Mouse (Mus musculus) heart, embryonic 13.5 days (tissue): ENCODE results near the gene Atp2b2. TPM values are rescaled to one million over a fixed set of nuclear protein-coding genes. Genes with fewer than 3 reads are reported as not detected.
"Not testable (repeated sequence)": the region's sequence is repeated elsewhere in the genome, so short reads cannot be mapped to it uniquely, and the experiment has no call there.

Experiments used
- ATAC-seq: fragments of 200-750 bp; cut with Nextera tagmentation; 2 replicates; pipeline ENCODE4 v1.8.0; 2017; ENCODE audit warnings: moderate TSS enrichment; ENCODE audit not compliant: insufficient number of reproducible peaks, low FRiP score, low TSS enrichment; ENCODE audit errors: extremely low read depth
- H3K27ac ChIP-seq: fragments of 300-500 bp; sonication (generic); replicated peaks from 2 replicates; pipeline ENCODE4 v1.5.1; 2015; ENCODE audit warnings: moderate library complexity, mild to moderate bottlenecking, inconsistent platforms
- H3K27me3 ChIP-seq: fragments of 300-500 bp; sonication (generic); replicated peaks from 2 replicates; pipeline ENCODE4 v1.6.1; 2015; ENCODE audit warnings: mild to moderate bottlenecking, inconsistent platforms
- H3K36me3 ChIP-seq: fragments of 300-500 bp; sonication (generic); 2 replicates; pipeline ENCODE4 v1.6.1; 2015; ENCODE audit warnings: mild to moderate bottlenecking, inconsistent platforms
- H3K4me1 ChIP-seq: fragments of 300-500 bp; sonication (generic); 2 replicates; pipeline ENCODE4 v1.6.1; 2015; ENCODE audit warnings: inconsistent platforms
- H3K4me2 ChIP-seq: fragments of 300-500 bp; sonication (generic); 2 replicates; pipeline ENCODE4 v1.6.1; 2015; ENCODE audit warnings: inconsistent platforms, mild to moderate bottlenecking, moderate library complexity
- H3K4me3 ChIP-seq: fragments of 300-500 bp; sonication (generic); 2 replicates; pipeline ENCODE4 v1.5.1; 2015; ENCODE audit warnings: moderate library complexity, mild to moderate bottlenecking, inconsistent platforms
- H3K9ac ChIP-seq: fragments of 300-500 bp; sonication (generic); 2 replicates; pipeline ENCODE4 v1.6.1; 2015; ENCODE audit warnings: inconsistent platforms, mild to moderate bottlenecking, moderate library complexity
- H3K9me3 ChIP-seq: fragments of 300-500 bp; sonication (generic); 2 replicates; pipeline ENCODE4 v1.6.1; 2016; ENCODE audit warnings: inconsistent platforms
- WGBS: fragments of 180-500 bp; shearing (Covaris S2); methylation state at CpG from one replicate; pipeline ENCODE4 v1.1.7; 2015; ENCODE audit warnings: mixed read lengths; 5-methylcytosine and 5-hydroxymethylcytosine counted together
- polyA plus RNA-seq: library from polyadenylated mRNA; unstranded; fragments of >200 nt; fragmentation: Nextera tagmentation; extraction: Ambion mirVana; gene quantifications from 2 replicates; pipeline ENCODE4 v1.2.1, GENCODE M21; 2015

The Atp2b2 gene
- polyA plus RNA-seq, 1 experiment from 2014 or later = 0.07 TPM

DNA sequence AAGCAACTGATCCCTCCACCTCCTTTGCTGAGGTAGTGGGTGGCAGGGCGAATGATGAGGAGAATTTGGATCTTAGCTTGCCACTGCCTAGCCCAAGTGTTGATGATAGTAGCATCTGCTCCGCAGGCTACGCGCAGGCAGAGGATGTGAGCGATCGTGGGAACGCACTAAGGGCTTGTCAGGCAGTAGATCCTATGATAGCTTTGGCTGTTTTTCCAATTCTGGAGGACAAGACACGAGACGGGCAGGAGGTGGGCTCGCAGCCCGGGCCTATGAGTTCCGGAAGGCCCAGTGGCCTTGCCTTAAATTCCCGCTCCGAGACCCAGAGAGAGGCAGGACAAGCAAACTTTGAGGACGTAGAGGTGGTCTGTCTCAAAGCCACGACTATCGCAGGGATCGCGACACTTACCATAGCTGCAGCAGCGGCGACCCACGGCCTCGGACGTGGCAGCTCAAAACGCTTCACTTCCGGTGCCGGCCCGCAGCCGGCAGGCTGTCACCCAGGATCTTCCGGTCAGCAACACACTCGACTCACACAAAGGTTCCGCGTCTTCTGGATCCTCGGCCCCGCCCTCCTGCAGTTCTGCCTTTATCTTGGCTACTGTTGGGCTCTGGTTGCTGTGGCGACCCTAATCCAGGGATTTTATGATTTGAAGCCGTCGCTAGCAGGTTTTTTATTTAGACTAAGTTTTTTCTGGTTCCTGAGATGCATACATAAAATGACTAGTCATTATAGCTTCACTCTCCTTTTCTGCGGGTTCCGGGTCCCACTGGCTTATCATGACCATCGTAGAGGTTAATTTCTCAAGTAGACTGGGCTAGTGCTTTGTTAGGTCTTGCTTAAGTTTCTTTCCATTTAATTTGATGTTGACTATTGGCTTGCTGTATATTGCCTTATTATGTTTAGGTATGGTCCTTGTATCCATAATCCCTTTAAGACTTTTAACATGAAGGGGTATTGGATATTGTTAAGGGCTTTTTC lies 301.9 kb downstream of the Atp2b2 start, which contains the start of gene Sec13:
Gene Sec13 (minus strand): TSS at position 508 of the 982 bp plus-strand sequence.
- WGBS = 7% methylated on average over 41 of the region's 41 CpGs
- peak within 1 kb of the TSS; percentile 57; the same call in 1 of the 2 replicates for H3K27ac ChIP-seq
- H3K4me3 ChIP-seq = peak within 1 kb of the TSS; percentile 82
- H3K4me2 ChIP-seq = peak within 1 kb of the TSS; percentile 86
- no peaks in the 10 kb centered on the region for H3K9me3 ChIP-seq
- peak; percentile 35; the same call in 1 of the 2 replicates for ATAC-seq
- H3K9ac ChIP-seq = peak within 1 kb of the TSS; percentile 91
- H3K4me1 ChIP-seq = peaks cover 13% of the 10 kb centered on the region
- H3K36me3 ChIP-seq = peaks cover 29% of the 10 kb centered on the region
- peaks cover 18% of the 10 kb centered on the region for H3K27me3 ChIP-seq

DNA sequence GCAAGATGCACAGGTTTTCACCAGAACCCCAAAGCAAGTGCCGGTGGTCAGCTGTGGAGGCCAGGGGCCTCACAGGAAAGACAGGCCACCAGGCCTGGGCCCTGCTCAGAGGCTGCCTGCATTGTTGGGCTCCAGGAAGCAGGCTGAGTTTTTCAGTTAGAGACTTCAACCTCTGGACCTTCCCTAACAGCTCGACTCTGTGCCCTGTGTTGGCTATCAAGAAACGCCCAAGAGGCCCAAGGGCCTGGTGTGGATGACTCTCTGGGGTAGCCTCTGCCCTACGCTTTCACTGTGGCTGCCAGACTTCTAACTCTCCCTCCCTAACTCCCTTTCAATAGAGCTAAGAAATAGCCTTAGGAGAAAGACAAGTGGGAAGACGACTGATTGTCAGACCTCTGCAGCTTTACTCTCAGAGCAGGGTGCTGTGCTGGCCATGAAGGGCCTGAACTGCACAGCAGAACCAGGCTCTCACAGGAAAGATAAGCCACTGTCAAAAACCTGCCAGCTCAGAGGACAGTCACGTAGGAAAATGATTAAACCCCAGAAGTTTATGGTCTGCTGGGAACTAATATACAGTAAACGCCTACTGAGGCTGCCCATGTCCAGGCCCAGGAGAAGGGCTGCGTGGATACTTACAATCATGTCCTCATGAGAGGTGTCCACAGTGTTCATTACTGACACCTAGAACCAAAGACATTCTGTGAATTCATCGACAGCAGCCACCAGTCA lies 304.9 kb downstream of the Atp2b2 start:
- H3K9ac ChIP-seq = no peak overlapping the region
- H3K4me1 ChIP-seq = peaks cover 13% of the 10 kb centered on the region
- 82% methylated on average over 9 of the region's 9 CpGs for WGBS
- H3K36me3 ChIP-seq = peaks cover 59% of the 10 kb centered on the region
- no peak for ATAC-seq
- H3K9me3 ChIP-seq = no peaks in the 10 kb centered on the region
- H3K27ac ChIP-seq = no peak overlapping the region
- no peak overlapping the region for H3K4me2 ChIP-seq
- H3K27me3 ChIP-seq = no peaks in the 10 kb centered on the region
- H3K4me3 ChIP-seq = no peak overlapping the region

DNA sequence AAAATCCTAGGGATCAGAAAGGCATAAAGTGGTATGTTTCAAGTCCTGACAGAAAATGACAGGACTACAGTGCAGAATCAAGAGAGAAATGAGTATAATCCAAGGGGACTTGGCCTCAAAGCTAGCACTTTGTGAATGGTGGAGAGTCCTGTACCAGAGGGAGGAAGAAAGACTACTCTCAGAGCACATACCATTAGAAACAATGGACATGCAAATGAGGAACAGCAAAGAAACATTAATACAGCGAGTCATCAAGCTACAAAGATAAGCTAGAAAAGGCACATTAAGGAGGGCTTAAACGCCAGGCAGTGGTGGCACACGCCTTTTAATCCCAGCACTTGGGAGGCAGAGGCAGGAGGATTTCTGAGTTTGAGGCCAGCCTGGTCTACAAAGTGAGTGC lies 311.1 kb downstream of the Atp2b2 start:
- Histone ChIP-seq H3K4me2 (no peak overlapping the region), H3K4me3 (no peak overlapping the region), H3K9me3 (no peaks in the 10 kb centered on the region), H3K9ac (no peak overlapping the region), H3K36me3 (peaks cover 99% of the 10 kb centered on the region), H3K27me3 (no peaks in the 10 kb centered on the region), H3K4me1 (no peaks in the 10 kb centered on the region), H3K27ac (no peak overlapping the region)
- ATAC-seq = no peak
- 85% methylated on average over 3 of the region's 3 CpGs for WGBS

DNA sequence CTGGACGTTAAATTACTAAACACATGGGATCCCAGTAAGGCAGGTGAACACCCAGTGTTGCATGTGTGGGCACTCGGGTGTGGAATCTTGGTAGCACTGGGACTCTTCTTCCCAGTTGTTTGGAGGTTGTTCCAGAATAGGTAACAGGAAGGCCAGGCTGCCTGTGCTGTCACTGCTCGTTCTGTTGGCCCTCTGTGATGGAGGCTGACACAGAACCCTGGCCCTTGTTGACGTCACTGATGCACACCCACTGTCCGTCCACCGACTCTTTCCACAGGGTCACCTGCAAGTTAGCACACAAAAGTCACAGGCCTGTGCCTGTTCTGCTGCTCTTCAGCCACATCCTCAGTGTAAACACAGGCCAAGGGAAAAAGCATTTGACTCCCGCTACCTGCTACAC lies 314.2 kb downstream of the Atp2b2 start:
- Histone ChIP-seq H3K9ac (no peak overlapping the region), H3K4me2 (no peak overlapping the region), H3K36me3 (peaks cover 99% of the 10 kb centered on the region), H3K9me3 (no peaks in the 10 kb centered on the region), H3K4me1 (no peaks in the 10 kb centered on the region), H3K27ac (no peak overlapping the region), H3K27me3 (no peaks in the 10 kb centered on the region), H3K4me3 (no peak overlapping the region)
- WGBS = 83% methylated on average over 7 of the region's 7 CpGs
- ATAC-seq = no peak

DNA sequence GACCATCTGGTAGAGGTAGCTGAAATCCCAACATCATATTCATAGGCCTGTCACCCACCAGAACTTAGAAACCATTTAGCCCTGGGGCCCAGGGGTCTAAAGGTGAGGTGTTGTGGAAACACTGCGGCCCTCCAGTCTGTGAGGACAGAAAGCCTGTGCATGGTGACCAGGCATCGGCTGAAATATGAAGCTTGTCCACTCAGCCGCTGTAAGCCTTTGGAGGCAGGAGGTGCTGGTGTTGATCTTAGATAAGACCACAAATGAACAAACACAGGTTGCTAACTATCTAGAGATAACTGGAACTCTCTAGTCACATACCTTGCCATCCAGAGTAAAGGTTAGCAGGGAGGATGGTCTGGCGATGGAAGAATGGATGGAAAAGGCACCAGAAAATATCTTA lies 321.4 kb downstream of the Atp2b2 start:
- ATAC-seq = no peak
- Histone ChIP-seq H3K9me3 (no peaks in the 10 kb centered on the region), H3K27me3 (no peaks in the 10 kb centered on the region), H3K4me2 (no peak overlapping the region), H3K27ac (no peak overlapping the region), H3K4me1 (no peaks in the 10 kb centered on the region), H3K9ac (no peak overlapping the region), H3K36me3 (peaks cover 96% of the 10 kb centered on the region), H3K4me3 (no peak overlapping the region)
- 83% methylated on average over 4 of the region's 4 CpGs for WGBS

DNA sequence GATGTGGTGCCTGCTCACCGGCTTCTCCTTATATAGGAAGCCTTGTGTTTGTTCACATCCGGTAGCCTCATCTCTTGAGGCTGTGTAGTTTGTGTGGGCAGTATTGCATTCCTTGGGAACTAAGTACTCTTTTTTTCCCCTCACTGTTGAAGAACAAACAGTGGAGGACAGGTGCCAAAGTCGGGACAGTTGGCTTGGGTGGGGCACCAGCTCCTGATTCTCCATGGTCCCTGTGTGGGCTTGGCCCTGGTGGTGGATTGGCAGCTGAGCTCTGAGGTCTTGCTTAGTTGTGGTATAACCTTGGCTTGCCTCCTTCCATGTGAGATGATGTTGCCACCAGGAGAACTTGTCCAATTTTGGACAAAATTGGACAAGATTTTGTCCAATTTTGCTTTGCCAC lies 322.5 kb downstream of the Atp2b2 start, which contains the start of gene Ghrl:
Gene Ghrl (minus strand): TSS at position 3 of the 400 bp plus-strand sequence.
- ATAC-seq = no peak
- H3K4me3 ChIP-seq = no peak within 1 kb of the TSS
- 90% methylated on average over 3 of the region's 3 CpGs for WGBS
- no peaks in the 10 kb centered on the region for H3K9me3 ChIP-seq
- H3K27me3 ChIP-seq = no peaks in the 10 kb centered on the region
- H3K36me3 ChIP-seq = peaks cover 96% of the 10 kb centered on the region
- no peak within 1 kb of the TSS for H3K27ac ChIP-seq
- H3K4me1 ChIP-seq = no peaks in the 10 kb centered on the region
- no peak within 1 kb of the TSS for H3K4me2 ChIP-seq
- no peak within 1 kb of the TSS for H3K9ac ChIP-seq

DNA sequence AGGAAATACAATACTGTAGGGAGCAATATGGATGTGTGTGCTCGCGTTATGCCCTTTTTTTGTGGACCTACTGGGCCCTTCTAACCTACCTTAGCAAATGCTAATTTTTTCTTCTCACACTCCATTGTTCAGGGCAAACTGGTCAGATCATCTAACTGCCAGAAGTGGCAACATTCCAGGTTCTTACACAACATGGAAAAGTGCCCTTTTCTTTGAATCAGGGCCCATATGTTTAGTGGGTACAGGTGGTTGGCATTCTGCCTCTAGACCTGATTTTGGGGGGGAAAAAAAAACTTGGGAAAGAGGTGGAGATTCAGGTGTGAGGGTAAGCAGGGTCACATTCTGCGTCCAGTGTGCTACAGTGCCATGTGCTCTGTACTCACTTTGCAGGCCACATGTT lies 324.9 kb downstream of the Atp2b2 start:
- no peak overlapping the region for H3K4me3 ChIP-seq
- no peaks in the 10 kb centered on the region for H3K4me1 ChIP-seq
- no peak overlapping the region for H3K9ac ChIP-seq
- peaks cover 96% of the 10 kb centered on the region for H3K36me3 ChIP-seq
- no peak overlapping the region for H3K4me2 ChIP-seq
- no peaks in the 10 kb centered on the region for H3K9me3 ChIP-seq
- H3K27ac ChIP-seq = no peak overlapping the region
- no peak for ATAC-seq
- H3K27me3 ChIP-seq = no peaks in the 10 kb centered on the region
- 92% methylated on average over 3 of the region's 3 CpGs for WGBS

DNA sequence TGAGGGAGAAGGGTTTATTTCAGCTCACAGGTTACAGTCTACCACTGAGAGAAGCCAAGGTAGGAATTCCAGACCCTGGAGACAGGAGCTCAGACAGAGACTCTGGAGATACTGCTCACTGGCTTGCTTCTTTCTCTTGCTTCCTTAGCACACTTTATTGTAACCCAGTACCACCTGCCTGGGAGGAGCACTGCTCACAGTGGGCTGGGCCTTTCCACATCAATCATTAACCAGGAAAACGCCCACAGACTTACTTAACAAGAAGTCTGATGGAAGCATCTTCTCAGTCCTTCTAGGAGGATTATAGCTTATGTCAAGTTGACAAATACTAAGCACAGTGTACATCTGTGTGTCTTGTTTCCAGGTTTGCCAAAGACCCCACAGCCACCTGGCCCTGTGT lies 327.6 kb downstream of the Atp2b2 start:
- H3K4me1 ChIP-seq = no peaks in the 10 kb centered on the region
- peaks cover 98% of the 10 kb centered on the region for H3K36me3 ChIP-seq
- no peak overlapping the region for H3K4me3 ChIP-seq
- no peak for ATAC-seq
- no peaks in the 10 kb centered on the region for H3K27me3 ChIP-seq
- WGBS = 91% methylated on average over 1 of the region's 1 CpGs
- H3K27ac ChIP-seq = no peak overlapping the region
- no peak overlapping the region for H3K9ac ChIP-seq
- no peak overlapping the region for H3K4me2 ChIP-seq
- no peaks in the 10 kb centered on the region for H3K9me3 ChIP-seq

DNA sequence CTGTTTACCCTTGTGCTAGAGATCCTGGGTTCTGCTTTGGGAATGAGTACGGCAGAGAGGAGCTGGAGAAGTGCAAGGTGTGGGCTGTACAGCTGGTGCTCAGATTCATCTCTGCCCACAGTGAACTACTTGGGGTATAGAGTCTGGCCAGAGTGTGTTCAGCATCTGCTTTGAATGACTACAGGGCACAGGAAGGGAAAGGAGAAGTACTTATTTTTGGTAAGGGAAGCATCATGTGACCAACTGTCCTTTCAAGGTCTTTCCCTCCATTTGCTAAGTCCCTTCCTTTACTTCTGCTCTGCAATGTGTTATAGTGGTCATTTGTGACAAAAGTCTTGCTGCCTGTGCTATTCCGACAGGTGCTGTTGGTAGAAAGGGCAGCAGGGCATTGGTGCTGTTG lies 328.1 kb downstream of the Atp2b2 start:
- Histone ChIP-seq H3K9ac (no peak overlapping the region), H3K27ac (no peak overlapping the region), H3K4me2 (no peak overlapping the region), H3K9me3 (no peaks in the 10 kb centered on the region), H3K4me3 (no peak overlapping the region), H3K36me3 (peaks cover 98% of the 10 kb centered on the region), H3K4me1 (no peaks in the 10 kb centered on the region), H3K27me3 (no peaks in the 10 kb centered on the region)
- WGBS = 93% methylated on average over 2 of the region's 2 CpGs
- ATAC-seq = no peak

DNA sequence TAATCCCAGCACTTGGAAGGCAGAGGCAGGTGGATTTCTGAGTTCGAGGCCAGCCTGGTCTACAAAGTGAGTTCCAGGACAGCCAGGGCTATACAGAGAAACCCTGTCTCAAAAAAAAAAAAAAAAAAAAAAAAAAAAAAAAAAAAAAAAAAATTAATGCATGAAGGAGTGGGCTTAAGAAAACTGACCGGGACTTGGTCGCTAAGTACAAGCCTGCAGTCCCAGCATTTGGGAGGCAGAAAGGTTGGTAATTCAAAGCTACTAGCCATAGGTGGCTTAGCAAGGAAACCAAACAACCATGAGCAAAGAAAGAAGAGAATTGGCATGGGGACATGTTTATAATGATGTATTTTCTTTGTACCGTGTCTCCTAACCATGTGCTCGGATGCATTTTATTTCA lies 329.0 kb downstream of the Atp2b2 start:
- ATAC-seq, H3K4me3 ChIP-seq, H3K9ac ChIP-seq, H3K27me3 ChIP-seq, H3K4me1 ChIP-seq, H3K9me3 ChIP-seq, H3K4me2 ChIP-seq, H3K27ac ChIP-seq: not testable (repeated sequence)
- peaks cover 98% of the 10 kb centered on the region for H3K36me3 ChIP-seq
- 88% methylated on average over 5 of the region's 5 CpGs for WGBS

DNA sequence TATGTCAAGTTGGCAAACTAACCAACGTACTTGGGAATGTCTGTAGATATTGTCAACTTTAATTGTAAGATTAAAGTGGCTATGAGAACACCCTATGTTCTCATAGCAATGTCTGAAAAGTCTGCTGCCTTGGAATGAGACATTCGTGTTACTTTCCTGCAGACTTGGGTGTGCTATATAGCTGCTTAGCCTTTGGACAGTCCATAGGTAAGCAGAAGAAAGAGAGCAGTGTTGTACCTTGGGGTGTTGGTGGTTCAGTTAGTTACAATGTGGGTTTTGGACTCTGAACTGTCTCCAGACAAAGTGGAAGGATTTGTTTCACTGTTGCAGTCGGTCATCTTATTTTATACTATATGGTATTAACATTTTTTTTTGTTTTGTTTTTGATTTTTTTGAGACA lies 329.7 kb downstream of the Atp2b2 start:
- WGBS = 86% methylated on average over 3 of the region's 3 CpGs

More for the DNA sequence above, 329.7 kb downstream of the Atp2b2 start:
- H3K4me2 ChIP-seq = no peak overlapping the region
- H3K27me3 ChIP-seq = no peaks in the 10 kb centered on the region
- no peak for ATAC-seq
- H3K4me3 ChIP-seq = no peak overlapping the region
- H3K36me3 ChIP-seq = peaks cover 99% of the 10 kb centered on the region
- no peak overlapping the region for H3K9ac ChIP-seq
- H3K4me1 ChIP-seq = no peaks in the 10 kb centered on the region
- H3K9me3 ChIP-seq = no peaks in the 10 kb centered on the region
- H3K27ac ChIP-seq = no peak overlapping the region
